Mouse (Mus musculus): Measurements from ENCODE around the gene Fam13c.
"Not testable (repeated sequence)": the region's sequence is repeated elsewhere in the genome, so short reads cannot be mapped to it uniquely, and the experiment has no call there.

Fam13c gene

DNA sequence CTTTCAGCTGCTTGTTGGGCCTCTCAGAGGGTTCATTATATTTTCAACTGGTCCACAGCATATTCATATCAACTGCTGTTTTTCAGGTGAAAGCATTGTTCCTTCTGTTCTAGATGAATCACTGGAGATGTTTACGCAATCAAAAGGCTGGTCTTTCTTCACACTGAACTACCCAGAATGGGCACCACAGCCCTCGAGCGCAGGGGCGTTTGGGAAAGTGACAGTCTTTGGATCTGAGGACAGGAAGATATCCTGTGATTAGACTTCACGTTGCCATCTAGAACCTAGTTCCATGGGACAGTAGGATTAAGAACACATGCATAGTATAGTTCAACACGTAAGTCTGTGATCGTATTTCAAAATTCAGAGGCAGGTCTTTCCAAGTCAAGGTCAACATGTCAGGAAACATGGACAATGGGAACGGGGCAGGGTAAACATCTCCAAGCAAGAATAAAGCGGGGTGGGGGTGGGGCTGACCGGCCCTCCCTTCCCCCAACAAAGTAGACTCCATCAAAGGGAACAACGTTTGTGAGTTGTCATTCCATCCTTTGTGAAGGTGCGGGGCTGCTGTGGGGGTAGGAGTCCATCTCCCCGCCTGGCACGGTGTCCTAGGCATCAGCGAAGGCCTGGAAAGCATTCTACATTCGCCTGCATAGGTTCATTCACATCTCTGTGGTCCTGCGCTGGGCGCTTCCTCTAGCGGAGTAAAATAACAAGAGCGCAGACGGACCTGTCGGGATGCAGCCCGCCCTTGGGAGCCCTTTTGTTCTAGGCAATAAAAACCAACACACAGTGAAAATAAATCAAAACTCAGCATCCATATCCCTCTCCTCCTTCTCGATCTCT, at the start of gene Fam13c:
TSS of gene Fam13c (plus strand) at position 806 of the 846 bp plus-strand sequence.
- DNase-seq (ENCODE audit: low spot score in 2 of 2) = peak in 1 of 2 experiments; percentile 44

DNA sequence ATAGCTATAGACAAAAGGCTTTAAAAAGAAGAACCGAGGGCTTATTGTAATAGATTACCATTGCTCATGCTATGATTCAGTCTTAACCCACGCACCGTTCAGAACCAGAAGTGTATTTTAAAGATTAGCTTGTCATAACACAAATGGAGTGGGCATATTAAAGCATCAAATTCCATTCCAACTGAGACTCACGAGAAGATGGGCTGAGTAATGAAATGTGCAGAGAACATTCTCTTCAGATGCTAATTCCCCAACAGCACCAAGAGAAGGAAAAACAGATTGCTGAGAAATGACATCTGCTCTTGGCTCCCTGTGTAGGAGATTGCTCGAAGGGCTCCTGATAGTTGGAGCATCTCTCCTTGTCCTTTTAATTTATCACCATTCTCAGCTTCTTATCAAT, 44.4 kb upstream of the Fam13c start:
- DNase-seq (ENCODE audit: low spot score in 2 of 2) = peak in 1 of 2 experiments; percentile 48

- DNase-seq (ENCODE audit: low spot score in 2 of 2) = peak; percentile 29 to 32
These were observed 42.1 kb upstream of the Fam13c start for GRCm38 (mm10) chr10:70398224-70398623.

DNA sequence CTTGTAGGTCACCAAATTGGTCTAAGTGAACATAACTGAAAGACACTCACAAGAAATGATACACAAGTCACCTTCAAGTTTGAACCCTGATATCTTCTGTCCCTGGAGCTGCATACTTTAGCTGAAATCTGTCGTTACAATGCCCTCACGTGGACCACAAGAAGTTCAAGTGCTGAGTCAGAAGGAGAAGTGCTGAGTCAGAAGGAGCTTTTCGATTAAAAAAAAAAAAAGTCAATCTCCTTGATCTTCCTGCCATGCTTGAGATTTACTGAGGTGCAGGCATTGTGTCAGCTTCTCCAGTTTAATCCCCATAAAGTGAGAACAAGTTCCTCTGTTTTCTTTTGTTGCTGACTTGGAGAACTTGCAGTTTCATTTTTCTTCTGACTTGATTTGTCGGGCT, 38.3 kb upstream of the Fam13c start:
- DNase-seq (ENCODE audit: low spot score in 2 of 2) = no peak

- no peak for DNase-seq (ENCODE audit: low spot score in 2 of 2)
These were observed 37.6 kb upstream of the Fam13c start for GRCm38 (mm10) chr10:70402711-70403110.

- DNase-seq (ENCODE audit: low spot score in 2 of 2) = no peak
These were observed 22.3 kb upstream of the Fam13c start for GRCm38 (mm10) chr10:70417811-70418486.

DNA sequence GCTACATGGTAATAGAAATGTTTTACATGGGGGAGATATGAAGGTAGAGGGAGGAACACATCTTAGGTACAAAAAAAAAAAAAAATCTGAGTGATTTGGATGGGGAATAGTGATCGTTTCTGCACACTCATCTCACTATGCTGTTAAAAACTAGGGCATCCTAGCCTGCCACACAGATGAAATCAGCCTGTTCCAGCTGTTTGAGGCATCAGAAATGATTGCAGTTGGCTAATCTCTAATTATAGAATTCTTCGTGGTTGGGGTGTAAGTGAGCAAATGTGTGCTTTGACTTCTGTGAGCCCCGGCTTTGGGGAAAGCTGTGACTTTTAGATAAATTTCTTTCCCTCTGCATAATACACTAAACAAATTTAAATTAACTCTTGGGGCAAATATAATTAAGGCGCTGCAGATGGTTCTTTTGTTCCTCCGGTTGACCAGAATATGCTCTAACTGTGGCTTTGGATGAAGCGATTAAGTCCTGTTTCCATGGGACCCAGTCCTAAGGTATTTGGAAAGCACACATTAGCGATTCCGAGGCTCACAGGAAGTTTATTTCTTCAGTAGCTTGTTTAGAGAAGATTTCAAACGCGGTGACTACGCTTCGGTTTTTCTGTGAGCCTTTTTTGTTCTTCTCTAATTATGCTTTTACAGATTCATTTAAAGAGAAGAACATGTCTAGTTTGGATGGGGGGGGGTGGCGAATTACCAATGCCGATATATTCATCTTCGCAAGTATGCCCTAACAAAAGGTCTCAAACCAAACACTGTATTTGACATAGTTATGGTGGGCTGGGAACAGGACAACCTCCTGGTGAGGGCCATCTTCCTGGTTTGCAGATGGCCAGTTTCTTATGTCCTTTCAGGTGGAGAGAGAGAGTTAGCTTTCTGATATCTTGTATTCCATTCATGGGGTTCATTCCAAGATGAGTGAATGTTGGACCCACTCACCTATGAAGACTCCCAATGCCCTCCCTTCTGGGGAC, 20.7 kb upstream of the Fam13c start:
- DNase-seq (ENCODE audit: low spot score in 2 of 2) = no peak

- DNase-seq (ENCODE audit: low spot score in 2 of 2) = no peak
These were observed 13.9 kb upstream of the Fam13c start for GRCm38 (mm10) chr10:70426373-70426772.

GRCm38 (mm10) chr10:70428121-70428662, 12.1 kb upstream of the Fam13c start:
- DNase-seq (ENCODE audit: low spot score in 2 of 2) = peak; percentile 43 to 67

DNA sequence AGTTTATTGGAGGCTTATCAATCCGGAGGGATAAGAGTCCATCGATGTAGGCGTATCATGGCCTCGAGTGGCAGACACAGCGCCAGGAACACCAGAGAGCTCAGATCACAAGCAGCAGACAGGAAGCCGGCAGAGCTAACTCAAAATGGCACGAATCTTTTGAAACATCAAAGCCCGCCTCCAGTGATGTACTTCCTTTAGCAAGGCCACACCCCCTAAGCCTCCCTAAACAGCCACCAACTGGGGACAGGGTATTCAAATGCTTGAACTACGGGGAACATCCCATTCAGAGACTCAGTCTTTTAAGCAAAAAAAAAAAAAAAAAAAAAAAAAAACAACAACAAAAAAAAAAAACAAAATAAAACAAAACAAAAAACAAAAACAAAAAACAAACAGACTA, 10.9 kb upstream of the Fam13c start:
- DNase-seq (ENCODE audit: low spot score in 2 of 2) = no peak

- no peak for DNase-seq (ENCODE audit: low spot score in 2 of 2)
These were observed 6.9 kb upstream of the Fam13c start for GRCm38 (mm10) chr10:70433334-70433733.

GRCm38 (mm10) chr10:70433736-70434135, 6.5 kb upstream of the Fam13c start:
- not testable (repeated sequence) for DNase-seq (ENCODE audit: low spot score in 2 of 2)

DNA sequence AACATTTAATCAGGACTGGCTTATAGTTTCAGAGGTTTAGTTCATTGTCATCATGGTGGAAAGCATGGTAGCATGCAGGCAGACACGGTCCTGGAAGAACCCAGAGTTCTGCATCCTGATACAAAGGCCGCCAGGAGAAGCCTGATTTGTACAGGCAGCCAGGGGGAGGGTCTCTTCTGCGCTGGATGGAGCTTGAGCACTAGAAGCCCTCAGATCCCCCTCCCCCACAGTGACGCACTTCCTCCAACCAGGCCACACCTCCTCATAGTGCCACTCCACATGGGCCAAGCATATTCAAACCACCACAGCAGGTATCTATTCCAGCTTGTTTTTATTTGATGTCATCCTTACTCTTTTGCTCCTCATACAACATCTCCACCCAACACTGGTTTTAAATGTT, 3.6 kb upstream of the Fam13c start:
- no peak for DNase-seq (ENCODE audit: low spot score in 2 of 2)

DNA sequence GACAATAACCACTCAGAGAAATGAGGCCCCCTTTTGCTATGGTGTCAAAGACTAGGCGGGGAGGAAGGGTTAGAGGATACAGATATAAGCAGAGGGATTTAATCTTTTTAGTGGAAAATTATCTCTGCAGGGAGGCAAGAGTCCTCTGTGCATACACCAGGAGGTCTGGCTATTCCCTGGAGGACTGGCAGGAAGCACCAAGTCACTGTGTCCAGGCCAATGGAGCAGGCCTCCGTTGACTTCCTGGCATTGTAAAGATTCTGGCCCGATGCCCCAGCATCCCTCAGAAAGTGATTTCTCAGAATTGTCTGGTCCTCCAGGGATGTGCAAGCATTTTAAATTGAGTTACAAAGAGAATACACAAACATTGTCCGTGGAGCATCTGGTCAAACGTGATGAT, 3.0 kb upstream of the Fam13c start:
- no peak for DNase-seq (ENCODE audit: low spot score in 2 of 2)

DNA sequence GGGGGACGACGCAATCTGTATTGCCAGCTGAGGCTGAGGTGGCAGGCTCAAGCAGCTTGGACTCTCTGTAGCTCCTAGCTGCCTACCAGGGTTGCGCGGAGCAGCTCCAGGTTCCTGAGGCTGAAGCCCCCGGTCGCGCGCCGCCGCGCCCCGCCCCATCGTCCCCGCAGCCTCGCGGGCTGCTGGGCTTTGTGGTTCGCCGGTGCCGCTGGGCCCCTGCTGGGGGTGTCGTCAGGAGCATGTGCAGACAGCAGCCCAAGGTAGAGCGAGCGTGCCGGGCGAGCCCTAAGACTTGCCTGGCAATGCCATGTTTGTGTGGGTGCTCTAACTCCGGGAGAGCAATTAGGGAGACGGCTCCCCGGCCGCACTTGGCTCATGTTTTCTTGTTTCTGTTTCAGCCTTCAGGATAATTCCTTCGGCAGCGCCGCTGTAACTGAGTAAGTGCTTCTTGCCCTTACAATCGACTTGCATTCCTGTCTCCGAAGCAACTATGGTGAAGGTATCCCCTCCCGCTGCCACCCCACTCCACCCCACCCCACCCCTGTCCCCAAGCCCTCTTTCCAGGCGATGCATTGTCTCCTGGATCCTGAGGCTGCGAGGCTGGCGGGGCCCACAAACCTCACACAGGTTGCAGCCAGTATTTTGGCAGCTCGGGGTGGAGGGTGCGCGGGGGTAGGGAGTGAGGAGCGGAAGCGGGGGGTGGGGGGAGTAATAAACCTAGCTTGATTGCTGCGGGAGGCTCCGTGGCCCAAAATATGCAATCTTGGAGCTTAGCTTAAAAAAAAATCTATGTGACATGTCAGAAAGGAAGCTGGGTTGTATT, 569 bp downstream of the Fam13c start:
- DNase-seq (ENCODE audit: low spot score in 2 of 2) = peak; percentile 70 to 77

GRCm38 (mm10) chr10:70442156-70442555, 1.9 kb downstream of the Fam13c start:
- no peak for DNase-seq (ENCODE audit: low spot score in 2 of 2)

DNA sequence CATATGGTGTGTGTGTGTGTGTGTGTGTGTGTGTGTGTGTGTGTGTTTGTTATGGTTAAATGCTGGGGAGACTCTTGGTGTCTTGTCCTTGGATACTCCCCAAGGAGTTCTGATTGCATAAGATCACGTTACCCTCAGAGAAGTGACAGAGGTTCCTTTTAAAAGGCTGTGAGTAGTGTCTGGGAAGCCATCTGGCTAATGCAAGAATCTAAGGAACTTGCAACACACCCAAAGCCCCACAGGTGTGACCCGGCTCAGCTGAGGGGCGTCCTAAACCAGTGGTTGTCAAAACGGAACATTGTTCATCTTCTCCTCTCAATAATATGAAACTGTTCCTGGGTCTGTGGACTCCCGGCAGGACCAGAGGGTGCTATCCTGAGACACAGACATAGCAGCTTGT, 2.3 kb downstream of the Fam13c start:
- no peak for DNase-seq (ENCODE audit: low spot score in 2 of 2)

GRCm38 (mm10) chr10:70447787-70448186, 7.5 kb downstream of the Fam13c start:
- no peak for DNase-seq (ENCODE audit: low spot score in 2 of 2)

- no peak for DNase-seq (ENCODE audit: low spot score in 2 of 2)
These were observed 8.9 kb downstream of the Fam13c start for GRCm38 (mm10) chr10:70449206-70449605.

- peak; percentile 56 to 60 for DNase-seq (ENCODE audit: low spot score in 2 of 2)
These were observed 15.6 kb downstream of the Fam13c start for GRCm38 (mm10) chr10:70455886-70456305.

Data from right cerebral cortex, postnatal 36 days (tissue).